Mouse (Mus musculus) layer of hippocampus, postnatal 36 days (tissue): ENCODE data around the gene Aldh1a1. TPM values are rescaled to one million over a fixed set of nuclear protein-coding genes. Genes with fewer than 3 reads are reported as not detected.

Experiments
- DNase-seq, 2 experiments: peaks; one replicate each; pipeline ENCODE4 v3.0.0; 2022
- total RNA-seq, 2 experiments: library from RNA; stranded (reverse); gene quantifications; 2 replicates each; pipeline ENCODE4 v1.2.3; 2021

The Aldh1a1 gene
- total RNA-seq, 2 experiments from 2014 or later = 58.5 to 63.2 TPM

DNA sequence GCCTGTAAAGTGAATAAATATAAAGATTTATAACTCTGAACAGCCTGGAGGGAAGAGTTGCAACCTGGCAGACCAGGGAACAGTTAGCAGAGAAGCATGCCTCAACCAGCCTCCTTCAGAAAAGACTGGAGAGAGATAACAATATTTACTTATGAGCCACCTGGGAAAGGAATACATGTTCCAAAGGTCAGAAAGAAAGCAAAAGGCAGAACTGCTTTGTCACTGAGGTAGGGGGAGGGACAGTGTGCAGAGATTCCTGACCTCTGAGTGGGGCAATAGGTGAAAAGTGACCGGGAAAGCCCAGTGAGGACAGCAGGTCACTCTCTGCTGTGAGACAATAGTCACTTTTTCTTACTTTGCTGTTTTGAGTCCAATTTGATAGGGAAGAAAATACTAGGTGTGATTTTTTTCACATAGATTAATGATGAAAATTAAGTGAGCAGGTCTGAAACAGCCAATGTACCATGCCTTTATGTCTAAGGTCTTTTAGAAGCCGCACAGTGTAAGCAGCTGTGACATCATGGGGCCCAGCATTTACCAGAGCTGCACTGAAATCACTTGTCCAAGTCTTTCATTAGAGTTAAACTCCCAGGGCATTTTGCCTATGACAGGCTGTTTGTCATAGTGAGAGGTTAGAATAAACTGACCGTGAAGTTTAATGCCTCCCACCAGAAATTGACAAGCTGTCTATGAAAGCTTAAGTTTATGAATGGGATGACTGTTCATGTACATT is 161.8 kb downstream of the Aldh1a1 start:
- no peak for DNase-seq

DNA sequence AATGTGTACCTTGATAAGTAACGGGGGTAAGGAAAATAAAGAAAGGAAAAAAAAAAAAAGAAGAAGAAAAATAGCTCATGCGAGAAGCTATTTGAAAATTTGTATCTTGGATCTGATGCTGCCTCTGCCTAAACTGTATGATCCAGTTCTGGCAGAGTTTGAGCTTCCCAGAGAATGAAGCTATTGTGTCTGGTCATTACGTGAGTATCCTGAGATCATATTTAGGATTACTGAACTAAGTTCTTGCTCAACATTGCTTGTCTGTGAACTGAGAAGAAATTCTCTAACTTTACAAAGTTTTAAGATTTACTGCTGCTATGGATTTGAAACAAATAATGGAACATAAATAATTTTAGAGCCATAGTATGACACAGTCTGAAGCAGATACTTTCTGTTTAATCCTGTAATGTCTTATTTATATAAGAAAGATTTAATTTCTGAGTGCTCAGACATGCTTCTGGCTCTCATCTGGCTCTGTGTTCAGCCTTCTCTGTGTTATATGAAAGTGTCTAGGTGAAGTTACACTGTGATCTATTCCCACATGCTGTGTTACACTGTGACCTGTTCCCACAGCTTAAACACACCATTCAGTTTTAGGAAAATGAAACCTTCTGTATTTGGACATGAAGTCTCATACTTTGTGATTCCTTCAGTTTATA is 185.3 kb downstream of the Aldh1a1 start:
- no peak for DNase-seq

Other genes with a start within 250 kb of the Aldh1a1 start
- 1 to 10 TPM; 1.0 to 1.6 TPM for gene Anxa1, start 101.8 kb upstream of the Aldh1a1 start, total RNA-seq
- gene Aldh1a7, start 234.8 kb downstream of the Aldh1a1 start, total RNA-seq = under 1 TPM in 1 of 2 experiments, not detected in 1; 0.15 TPM